Mouse (Mus musculus): ENCODE results near the gene Tpo.

Gene Tpo

DNA sequence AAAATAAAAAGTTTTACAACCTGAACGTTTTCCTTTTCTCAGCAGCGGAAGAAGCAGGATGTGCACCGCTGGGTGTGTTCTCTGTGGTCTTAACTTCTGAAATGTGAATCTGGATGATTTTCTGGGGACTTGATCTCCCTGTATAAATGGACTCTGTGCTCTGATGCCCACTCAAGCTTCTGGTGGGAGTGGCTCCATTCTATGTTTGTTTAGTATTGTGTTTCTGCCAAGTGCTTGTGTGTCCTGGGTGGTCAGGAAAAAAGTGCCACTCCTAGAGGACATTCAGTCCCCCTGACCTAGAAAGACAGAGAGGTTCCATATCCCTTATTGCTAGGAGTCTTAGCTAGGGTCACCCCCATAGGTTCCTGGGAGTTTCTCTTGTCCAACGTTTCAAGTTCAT lies at the start of gene Tpo:
Tpo (minus strand) TSS at position 101 of the 400 bp plus-strand sequence.
- DNase-seq (ENCODE audit: low spot score in 2 of 2) = no peak

DNA sequence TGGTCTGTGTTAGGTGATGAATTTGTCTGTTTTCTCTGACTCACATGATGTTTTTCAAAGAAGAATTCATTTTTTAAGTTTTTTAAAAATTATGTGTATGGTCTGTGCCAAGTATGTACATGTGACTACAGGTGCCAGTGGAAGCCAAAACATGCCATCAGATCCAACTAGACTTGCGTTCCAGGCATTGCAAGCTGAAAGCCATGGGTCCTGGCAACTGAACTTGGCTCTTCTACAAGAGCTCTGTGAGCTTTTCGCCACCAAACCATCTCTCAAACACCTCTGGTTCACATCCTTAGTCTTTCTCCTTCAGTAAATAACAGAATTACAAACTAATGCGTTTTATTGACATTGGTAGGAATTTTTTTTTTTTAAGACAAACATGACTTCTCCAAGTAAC lies 49.3 kb upstream of the Tpo start:
- DNase-seq (ENCODE audit: low spot score in 2 of 2) = no peak

GRCm38 (mm10) chr12:30179623-30180022 lies 47.2 kb upstream of the Tpo start:
- DNase-seq (ENCODE audit: low spot score in 2 of 2) = no peak

DNA sequence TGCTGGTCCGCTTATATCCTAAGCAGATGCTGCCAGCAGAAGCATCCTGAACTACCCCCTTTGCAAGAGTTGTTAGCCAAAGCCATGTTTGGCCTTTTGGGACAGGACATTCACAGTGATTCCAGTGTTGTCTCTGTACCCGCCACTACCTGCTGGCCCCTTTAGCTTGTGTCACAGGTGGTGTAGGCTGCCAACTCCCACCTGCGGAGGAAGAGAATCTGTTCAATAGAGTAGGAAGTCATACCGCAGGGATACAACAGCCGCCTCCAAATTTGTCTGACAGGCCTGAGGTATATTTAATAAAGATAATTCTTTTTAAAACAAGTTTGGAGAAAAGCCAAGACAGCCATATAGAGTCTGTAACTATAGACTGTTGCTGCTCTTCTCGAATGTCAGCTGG lies 45.5 kb upstream of the Tpo start:
- no peak for DNase-seq (ENCODE audit: low spot score in 2 of 2)

DNA sequence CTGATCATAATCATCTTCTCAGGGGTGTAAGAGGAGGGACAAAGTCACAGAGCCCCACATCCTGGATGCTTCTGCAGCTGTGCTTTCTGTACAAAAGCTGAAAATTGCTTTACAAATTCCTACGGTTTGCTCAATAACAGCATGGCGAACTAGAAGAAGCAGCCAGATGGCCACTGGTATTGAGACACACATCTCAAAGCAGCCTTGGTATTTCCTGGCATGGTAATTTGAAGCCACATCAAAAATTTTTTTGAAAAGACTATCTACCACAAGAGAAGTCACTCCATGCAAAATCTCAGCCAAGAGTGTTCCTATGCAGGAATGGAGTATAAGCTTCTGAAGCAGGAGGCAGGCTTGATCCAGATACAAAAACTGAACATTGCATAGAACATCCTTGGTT lies 45.1 kb upstream of the Tpo start:
- no peak for DNase-seq (ENCODE audit: low spot score in 2 of 2)

DNA sequence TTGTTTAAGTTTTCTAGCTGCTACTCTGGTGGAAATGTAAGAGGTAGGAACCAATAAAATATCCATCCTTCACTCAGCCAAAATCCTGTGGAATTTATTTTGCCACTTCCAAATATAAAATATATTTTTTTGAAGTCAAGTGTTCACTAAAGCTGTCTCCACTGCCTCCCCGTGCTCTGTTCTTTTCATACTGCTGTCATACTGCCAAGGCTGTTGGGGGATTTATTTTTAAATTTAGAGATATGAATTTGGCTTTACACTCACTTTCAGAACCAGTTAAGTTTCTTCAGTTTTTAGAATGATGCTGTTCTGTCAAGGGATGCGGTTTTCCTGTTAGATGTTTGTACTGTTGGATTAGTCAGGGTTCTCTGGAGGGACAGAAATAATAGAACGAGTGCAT lies 36.1 kb upstream of the Tpo start:
- no peak for DNase-seq (ENCODE audit: low spot score in 2 of 2)

DNA sequence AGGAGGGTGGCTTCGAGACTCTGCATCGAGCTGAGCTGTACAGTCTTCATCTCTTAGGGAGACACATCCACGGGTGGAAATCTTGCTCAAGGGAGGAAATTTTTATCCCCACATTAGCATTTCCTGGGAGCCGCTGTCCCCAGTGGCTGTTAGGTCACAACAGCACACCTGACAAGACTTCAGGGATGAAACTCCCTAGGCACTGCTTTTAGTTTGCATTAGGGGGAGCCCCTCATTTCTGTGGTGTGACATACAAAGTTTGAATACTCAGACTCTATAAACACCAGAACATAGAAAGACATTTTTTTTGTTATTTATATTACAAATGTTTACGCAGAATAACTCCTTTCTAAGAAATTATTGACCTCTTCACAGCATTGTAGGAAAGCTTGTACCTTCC lies 32.1 kb upstream of the Tpo start:
- no peak for DNase-seq (ENCODE audit: low spot score in 2 of 2)

GRCm38 (mm10) chr12:30164005-30164404 lies 31.6 kb upstream of the Tpo start:
- no peak for DNase-seq (ENCODE audit: low spot score in 2 of 2)

DNA sequence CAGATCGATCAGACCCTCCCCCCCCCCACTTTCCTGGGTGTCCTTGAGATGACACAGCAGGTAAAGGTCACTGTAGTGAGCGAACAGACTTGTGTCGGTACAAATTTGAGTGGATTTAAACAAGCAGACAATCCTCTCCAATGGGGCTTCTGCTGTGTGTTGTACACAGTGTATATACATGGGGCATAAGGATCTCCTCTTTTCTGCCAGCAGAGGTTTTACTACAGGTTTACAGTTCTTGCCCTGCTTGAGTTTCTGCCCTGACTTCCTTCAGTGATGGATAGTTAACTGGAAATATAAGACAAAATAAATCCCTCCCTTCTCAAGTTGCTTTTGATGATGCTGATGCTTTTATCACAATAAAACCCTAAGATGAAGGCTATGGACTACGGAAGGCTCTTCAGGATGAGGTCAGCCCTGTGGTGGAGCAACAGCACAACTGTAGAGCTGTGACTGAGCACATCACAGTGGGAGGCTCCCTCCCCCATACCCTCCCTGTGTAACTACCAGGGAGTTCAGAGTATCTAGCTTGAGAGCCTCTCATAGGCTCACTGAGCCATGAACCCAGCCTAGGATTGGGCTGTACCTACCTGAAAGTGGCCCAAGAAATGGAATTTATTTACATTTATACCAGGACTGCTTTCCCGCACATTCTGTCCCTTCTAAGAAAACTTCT lies 29.4 kb upstream of the Tpo start:
- no peak for DNase-seq (ENCODE audit: low spot score in 2 of 2)

GRCm38 (mm10) chr12:30160475-30160874 lies 28.1 kb upstream of the Tpo start:
- no peak for DNase-seq (ENCODE audit: low spot score in 2 of 2)

GRCm38 (mm10) chr12:30159788-30160187 lies 27.4 kb upstream of the Tpo start:
- DNase-seq (ENCODE audit: low spot score in 2 of 2) = no peak

DNA sequence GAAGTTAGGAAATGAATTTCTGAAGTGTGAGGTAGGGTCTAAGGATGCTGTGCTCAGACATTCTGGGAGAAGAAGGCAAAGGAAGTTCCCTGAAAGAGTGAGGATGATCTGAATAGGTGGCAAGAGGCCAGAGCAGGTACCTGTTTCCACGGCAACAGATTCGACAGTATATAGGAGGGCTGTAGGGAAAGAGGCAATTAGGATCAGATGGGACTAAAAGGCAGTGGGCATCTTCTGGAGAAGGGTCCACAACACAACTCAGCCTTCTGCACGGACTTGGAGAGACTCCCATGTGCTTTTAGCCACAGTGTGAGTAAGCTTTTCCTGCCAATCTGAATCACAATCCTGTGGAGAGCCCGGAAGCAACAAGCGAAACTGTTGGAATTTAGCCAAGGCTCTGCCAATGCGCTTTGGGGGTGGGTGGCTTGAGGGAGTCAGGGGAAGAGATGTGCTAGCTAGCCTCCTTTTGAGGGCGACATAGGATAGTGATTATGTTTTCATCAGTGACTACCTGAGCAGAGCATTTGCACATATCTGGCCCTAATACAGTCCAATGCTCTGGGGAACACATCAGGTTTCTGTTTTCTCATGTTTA lies 21.8 kb upstream of the Tpo start:
- no peak for DNase-seq (ENCODE audit: low spot score in 2 of 2)

DNA sequence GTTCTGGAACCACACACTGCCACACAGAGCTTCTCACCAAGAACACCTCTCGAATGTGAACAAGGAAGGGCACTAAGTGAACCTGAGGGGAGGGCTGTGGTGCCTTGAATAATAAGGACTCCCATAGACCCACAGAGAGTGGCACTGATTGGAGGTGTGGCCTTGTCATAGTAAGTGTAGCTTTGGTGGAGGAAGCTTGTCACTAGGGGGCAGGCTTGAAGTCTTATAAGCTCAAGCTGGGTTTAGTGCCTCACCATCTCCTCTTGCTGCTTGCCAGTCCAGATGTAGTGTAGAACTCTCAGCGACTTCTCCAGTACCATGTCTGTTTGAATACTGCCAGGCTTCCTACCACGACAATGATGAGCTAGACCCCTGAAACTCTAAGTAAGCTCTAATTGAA lies 9.7 kb upstream of the Tpo start:
- DNase-seq (ENCODE audit: low spot score in 2 of 2) = no peak

- no peak for DNase-seq (ENCODE audit: low spot score in 2 of 2)
These were observed 3.1 kb downstream of the Tpo start for GRCm38 (mm10) chr12:30129411-30129716.

- DNase-seq (ENCODE audit: low spot score in 2 of 2) = peak; percentile 52 to 68
These were observed 3.6 kb downstream of the Tpo start for GRCm38 (mm10) chr12:30128561-30129410.

- no peak for DNase-seq (ENCODE audit: low spot score in 2 of 2)
These were observed 10.1 kb downstream of the Tpo start for GRCm38 (mm10) chr12:30122347-30122746.

DNA sequence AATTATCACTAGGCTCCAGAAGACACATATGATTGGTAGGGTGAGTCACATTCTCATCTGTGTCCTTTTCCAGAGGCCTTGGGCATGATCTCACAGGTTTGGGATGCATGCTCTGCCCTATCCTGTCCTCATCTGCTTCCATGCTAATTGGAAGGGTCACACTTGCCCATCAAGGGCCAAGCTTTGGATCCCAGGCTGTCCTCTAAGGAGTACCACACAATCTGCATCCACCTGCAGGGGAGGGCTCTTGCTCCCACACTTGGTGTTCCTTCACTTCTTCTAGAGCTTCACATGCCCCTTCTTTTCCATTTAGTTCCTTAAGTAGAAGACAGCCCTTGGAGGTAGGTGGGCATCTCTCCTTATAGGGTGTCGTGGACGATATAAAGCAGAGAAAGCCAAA lies 20.2 kb downstream of the Tpo start:
- DNase-seq (ENCODE audit: low spot score in 2 of 2) = no peak

DNA sequence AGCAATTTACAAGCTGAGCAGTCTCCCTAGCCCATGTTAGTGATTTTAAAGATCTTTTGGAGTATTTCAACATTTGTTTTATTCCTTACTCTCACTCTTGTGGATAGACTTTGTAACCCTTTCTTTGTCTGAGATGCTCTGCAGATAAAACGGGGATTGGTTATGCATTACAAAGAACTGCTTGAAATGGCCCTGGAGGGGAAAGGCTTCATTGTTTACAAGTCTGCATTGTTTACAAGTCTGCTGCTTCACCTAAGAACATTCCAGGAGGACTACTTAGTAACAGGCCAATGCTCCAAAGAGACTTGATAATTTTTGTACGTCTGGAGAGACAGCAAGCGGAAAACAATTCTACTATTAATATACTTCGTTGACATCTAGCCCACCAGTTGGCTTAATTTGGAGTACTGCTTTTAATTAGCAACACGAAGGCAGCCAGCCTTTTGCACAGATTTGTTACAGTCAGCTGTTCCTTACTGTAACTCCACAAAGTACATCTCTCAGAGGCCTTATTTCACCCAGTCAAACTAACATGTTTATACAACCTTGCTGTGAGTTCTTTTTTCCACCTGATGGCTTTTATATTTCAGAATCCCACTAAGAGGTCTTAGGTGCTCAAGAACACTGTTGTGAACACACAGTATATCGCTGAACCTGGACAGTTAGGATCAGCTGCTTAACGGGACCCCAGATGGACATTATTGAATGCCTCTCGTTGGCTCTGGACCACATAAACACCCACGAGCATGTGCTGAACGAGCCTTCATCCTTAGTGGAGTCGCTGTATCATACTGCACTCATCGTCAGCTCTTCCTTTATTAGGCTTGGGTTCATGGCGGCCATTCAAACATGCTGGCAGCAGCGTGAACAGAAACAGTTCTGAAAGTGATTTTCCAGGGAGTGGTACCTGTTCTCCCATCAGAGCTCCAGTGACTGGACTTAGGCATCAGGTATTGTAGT lies 22.5 kb downstream of the Tpo start:
- no peak for DNase-seq (ENCODE audit: low spot score in 2 of 2)

DNA sequence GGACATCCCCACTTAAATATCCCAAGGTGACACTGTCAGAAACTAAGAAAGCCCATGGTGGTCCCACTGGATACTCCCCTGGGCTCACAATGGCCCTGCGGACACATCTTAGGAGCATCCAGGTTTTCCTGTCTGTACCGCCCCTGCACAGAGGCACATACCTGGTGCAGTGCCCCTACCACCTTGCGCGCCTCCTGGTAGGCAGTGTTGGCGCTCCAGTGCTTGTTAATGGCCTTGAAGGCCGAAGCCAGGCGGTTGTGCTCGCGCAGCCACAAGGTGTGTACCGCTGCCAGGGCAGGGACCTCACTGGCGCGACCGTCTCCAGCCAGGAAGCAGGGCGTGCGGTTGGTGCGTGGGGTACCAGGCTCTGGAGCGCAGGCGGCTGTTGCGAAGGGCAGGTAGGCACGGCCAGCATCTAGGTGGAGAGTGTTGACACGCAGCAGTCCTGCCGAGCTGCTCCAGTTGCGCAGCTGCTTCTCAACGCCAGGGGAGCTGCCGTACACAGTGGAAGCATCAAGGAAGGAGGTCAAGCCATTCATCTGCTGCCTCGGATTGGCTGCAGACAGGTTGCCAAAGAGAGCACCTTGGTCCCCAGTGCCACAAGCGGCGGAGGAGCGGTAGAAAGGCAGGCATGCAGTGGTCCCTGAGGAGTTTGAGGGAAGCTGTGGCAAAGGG lies 29.4 kb downstream of the Tpo start:
- no peak for DNase-seq (ENCODE audit: low spot score in 2 of 2)

- no peak for DNase-seq (ENCODE audit: low spot score in 2 of 2)
These were observed 40.3 kb downstream of the Tpo start for GRCm38 (mm10) chr12:30092081-30092480.

DNA sequence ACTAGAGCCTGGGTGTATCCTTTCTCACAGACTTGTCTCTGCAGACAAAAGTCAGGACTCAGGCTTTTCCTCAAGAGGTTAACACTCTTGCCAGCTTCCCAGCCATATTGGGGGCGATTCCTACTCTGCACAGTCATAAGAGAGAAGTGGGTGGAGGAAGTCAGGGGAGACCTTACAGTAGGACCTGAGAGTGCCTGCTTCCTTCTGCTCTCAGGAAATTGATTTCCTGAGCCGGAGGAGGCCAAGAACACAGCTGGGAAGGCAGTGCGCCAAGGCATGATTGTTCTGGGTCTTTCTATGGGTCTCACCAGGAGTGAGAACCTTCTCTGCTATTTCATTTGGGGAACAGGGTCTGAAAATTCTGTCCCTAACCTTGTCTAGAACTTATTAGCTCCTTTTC lies 48.5 kb downstream of the Tpo start:
- DNase-seq (ENCODE audit: low spot score in 2 of 2) = no peak

Measured in frontal cortex, postnatal 14 days (tissue).